Mouse (Mus musculus) spleen, embryonic (tissue): ENCODE results near the gene Col19a1.
"Not testable (repeated sequence)": the region's sequence is repeated elsewhere in the genome, so short reads cannot be mapped to it uniquely, and the experiment has no call there.

ENCODE experiments used
- CTCF ChIA-PET: fragments of 350-600 bp; sonication (Branson Sonifier 250); formaldehyde crosslinking; loops from one replicate; lab custom pipeline; 2022; lab: Charles Lee

The Col19a1 gene

DNA sequence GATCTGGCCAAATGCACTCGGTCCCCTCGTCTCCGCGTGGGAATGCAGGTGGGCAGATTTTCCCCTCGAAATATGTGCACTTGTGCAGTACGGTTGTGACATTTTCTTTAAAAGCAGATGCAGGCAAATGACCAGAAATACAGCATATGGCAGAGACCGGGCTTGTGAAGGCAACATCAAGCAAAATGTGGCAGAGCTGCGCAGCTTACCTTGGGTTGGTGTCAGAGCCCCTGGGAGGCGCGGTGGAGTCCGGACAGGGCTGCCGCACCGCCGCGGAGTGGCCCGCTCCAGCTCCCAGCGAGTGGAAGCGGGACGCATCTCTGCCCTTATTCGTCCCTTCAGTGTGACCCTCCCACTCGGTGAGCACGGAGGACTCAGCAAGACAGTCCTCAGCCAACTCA lies at the start of gene Col19a1:
TSS of gene Col19a1 (minus strand) at position 332 of the 401 bp plus-strand sequence.
- CTCF ChIA-PET = no interaction called here

- CTCF ChIA-PET = no interaction called here
Observed at GRCm38 (mm10) chr1:24633553-24634132, 46.4 kb upstream of the Col19a1 start.

DNA sequence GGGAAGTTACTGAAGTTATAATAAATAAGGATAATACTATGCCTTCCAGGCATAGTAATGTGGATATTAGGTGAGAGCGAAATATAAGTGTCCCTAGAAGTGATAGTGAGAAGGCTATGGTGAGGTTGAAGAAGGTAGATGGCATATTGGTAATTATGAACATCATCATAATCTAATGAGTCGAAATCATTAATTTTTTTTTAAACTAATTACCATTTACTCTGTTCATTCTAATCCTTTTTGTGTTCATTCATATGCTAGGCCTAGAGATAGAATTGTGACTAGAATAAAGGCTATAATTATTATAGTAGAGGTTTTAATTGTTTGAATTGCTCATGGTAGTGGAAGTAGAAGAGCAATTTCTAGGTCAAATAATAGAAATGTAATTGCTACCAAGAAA lies 25.3 kb upstream of the Col19a1 start:
- CTCF ChIA-PET = not testable (repeated sequence)

DNA sequence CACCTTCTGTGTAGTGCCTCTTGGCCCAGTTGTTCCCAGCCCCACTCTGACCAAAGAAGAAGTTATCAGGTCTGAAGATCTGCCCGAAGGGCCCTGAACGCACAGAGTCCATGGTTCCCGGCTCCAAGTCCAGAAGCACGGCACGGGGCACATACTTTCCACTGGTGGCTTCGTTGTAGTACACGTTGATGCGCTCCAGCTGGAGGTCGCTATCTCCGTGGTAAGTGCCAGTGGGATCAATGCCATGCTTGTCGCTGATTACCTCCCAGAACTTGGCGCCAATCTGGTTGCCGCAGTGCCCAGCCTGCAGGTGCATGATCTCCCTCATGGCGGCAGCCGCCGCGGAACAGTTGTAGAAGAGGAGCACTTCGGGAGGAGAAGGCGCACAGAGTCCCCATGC lies 7.8 kb upstream of the Col19a1 start:
- CTCF ChIA-PET = no interaction called here

- CTCF ChIA-PET = no interaction called here
Observed at GRCm38 (mm10) chr1:24586370-24587140, 717 bp downstream of the Col19a1 start.

GRCm38 (mm10) chr1:24572602-24573001 lies 14.7 kb downstream of the Col19a1 start:
- CTCF ChIA-PET = no interaction called here

DNA sequence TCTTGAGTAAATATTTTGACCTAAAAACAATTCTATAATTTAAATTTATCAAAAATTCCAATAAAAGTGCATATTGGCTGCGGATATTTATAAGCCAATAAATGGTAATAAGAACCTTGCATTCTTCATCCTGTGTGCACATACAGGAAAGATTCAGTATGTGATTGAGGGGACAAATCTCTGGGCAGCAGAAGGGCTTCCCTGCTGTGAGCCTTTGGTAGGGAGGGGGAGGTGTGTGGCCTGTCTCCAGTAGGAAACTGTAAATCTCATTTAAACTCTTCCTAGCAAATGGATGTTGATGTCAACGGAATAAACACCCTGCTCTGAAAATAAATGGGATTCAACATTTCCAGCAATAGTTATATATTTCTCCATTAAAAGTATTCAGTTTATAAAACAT lies 23.2 kb downstream of the Col19a1 start:
- CTCF ChIA-PET = no interaction called here

GRCm38 (mm10) chr1:24558005-24558404 lies 29.3 kb downstream of the Col19a1 start:
- CTCF ChIA-PET = no interaction called here

- CTCF ChIA-PET = no interaction called here
Observed at GRCm38 (mm10) chr1:24553462-24553861, 33.8 kb downstream of the Col19a1 start.

- CTCF ChIA-PET = no interaction called here
Observed at GRCm38 (mm10) chr1:24550560-24551280, 36.6 kb downstream of the Col19a1 start.

DNA sequence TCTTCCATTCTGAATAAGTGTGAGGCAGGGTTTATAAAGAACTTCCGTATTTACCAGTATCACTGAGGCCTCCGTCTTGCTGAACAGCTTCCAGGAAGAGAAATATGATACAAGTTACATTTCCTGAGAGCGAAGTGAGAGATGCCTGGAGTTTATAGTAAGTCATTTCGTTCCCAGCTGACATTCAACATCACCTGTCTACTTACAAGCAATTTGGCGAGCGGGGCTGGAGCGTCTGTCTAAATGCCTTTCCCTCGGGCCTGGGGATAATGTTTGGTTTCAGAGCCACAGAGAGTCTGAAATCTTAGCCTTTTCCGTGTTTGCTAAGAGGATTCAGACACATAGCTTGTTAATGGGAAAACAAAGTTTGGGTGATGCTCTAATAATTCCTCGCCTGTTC lies 37.2 kb downstream of the Col19a1 start:
- CTCF ChIA-PET = no interaction called here

GRCm38 (mm10) chr1:24549050-24549449 lies 38.2 kb downstream of the Col19a1 start:
- CTCF ChIA-PET = no interaction called here

- CTCF ChIA-PET = no interaction called here
Observed at GRCm38 (mm10) chr1:24547574-24547973, 39.7 kb downstream of the Col19a1 start.

GRCm38 (mm10) chr1:24539852-24540251 lies 47.4 kb downstream of the Col19a1 start:
- CTCF ChIA-PET = no interaction called here

GRCm38 (mm10) chr1:24527194-24527593 lies 60.1 kb downstream of the Col19a1 start:
- CTCF ChIA-PET = no interaction called here

GRCm38 (mm10) chr1:24517462-24517861 lies 69.8 kb downstream of the Col19a1 start:
- CTCF ChIA-PET = no interaction called here

DNA sequence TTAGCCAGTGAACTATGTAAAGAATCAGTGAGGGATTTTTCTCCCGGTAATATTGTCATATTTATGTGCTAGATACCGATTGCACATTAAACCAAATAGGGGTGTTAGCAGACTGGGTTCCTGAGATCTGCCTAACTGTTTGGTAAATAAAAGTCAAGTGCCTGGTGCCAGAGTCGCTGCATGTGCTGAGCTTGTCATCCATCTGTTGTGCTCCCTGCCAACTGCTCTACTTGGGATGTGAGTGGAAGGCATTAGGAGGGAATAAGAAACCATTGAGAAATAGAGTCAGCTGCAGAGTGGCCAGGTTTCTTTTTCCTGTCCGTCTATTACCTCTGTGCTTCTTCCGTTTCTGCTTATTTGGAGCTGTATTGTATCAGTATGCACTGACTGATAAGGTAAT lies 71.9 kb downstream of the Col19a1 start:
- CTCF ChIA-PET = no interaction called here

GRCm38 (mm10) chr1:24511536-24511935 lies 75.7 kb downstream of the Col19a1 start:
- CTCF ChIA-PET = no interaction called here

GRCm38 (mm10) chr1:24495400-24495799 lies 91.9 kb downstream of the Col19a1 start:
- CTCF ChIA-PET = no interaction called here

DNA sequence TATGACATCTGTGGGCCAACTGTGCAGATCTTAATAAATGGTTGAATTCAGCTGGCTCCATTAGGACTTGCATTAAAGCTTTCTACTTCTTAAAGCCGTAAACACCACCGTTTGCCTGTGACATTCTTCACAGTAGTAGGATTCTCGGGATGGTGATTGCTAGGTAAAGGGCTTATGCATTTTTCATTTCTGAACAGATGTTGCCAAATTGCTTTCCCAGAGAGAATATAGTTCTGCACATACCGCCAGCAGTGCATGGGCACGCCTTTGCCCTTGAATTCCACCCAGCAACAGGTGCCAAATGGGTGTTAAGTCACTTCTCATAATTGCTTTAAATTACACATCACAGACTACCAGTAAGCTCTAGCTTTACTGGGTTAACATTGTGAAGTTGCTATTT lies 103.1 kb downstream of the Col19a1 start:
- CTCF ChIA-PET = no interaction called here

GRCm38 (mm10) chr1:24471096-24471710 lies 116.1 kb downstream of the Col19a1 start:
- CTCF ChIA-PET = no interaction called here

DNA sequence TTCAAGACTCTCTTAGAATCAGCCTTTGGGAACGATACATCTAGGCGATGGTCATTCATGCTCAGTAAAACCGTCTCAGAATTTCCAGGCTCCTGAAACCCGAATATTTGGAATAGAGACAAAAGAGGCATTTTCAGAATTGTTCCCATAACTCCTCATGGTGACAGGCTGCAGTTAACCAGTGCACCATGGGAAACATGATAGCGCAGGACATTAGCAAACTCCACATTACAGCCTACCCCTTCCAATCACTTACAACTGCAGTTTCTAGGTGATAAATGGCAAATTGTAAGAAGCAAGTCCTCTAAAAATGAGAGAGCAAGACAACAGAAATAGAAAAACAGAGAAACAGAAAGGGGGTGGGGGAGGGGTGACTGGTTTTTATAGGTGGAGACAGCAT lies 116.6 kb downstream of the Col19a1 start:
- CTCF ChIA-PET = no interaction called here
